Mouse (Mus musculus): ENCODE data around the gene Adgre5.

DNA sequence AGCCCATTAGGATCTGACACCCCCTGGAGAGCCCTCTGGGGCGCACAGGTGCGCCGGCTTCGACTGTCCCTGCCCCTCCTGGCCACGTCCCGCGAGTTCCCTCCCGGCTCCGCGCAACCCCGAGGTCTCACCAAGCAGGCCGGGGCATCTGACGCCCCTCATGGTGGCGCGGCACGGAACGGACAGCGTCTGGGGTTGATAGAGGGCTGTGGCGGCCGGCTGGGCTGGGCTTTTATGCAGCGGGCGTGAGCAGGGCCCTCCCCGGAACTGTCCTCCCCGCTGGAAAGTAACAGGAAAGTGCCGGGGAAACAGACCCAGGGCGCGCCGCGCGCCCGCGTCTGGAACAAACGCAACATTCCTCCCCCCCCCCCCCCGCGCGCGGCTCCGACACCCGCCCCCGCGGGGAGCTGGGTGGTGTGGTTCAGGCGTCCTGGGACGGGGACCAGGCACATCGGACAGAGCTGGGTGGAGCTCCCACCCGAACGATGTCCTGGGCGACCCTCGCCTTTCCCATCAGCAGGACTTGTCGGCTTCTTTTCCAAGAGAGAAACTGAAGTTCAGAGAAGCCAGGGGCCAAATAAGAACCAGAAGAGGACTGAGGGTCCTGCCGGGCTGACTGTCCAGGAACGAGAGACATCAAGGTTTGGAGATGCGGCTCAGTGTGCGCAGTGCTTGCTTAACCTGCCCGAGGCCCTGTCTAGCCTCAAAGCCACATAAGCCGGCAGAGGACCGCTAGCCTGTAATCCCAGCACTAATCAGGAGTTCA, at the start of gene Adgre5:
- no peak for TF ChIP-seq ETS1 (conservative IDR thresholded peaks at IDR 0.05; ENCODE audit: low read depth, low read length)
- no peak for TF ChIP-seq POLR2AphosphoS2 (IDR thresholded peaks at IDR 0.05; ENCODE audit: low read depth, low read length)
- no peak for TF ChIP-seq BHLHE40 (IDR thresholded peaks at IDR 0.05; ENCODE audit: low read depth, low read length)
- no peak for TF ChIP-seq MAFK (IDR thresholded peaks at IDR 0.05; ENCODE audit: insufficient replicate concordance, low read length)
- no peak for TF ChIP-seq CTCF (conservative IDR thresholded peaks at IDR 0.05 in 1 of 2, IDR thresholded peaks at IDR 0.05 in 1 of 2; ENCODE audit: low read depth in 2 of 2, low read length in 2 of 2)
- no peak for TF ChIP-seq PAX5 (IDR thresholded peaks at IDR 0.05; ENCODE audit: low read length)
- peak; percentile 56; the same call in 1 of the 2 replicates for TF ChIP-seq POLR2A (IDR thresholded peaks at IDR 0.05; ENCODE audit: low read depth, low read length)
